Mouse (Mus musculus): ENCODE results near the gene Ankrd61. TPM values are rescaled to one million over a fixed set of nuclear protein-coding genes. Genes with fewer than 3 reads are reported as not detected.

The Ankrd61 gene
- total RNA-seq (2021), result not detected in 2 replicates
- long read RNA-seq, experiment 1, result 0 reads
- long read RNA-seq, experiment 2, partial matches to known transcripts, result 0 of 1 reads
- long read RNA-seq, experiment 2, other reads (novel, unspliced or antisense), result 1 of 1 reads

DNA sequence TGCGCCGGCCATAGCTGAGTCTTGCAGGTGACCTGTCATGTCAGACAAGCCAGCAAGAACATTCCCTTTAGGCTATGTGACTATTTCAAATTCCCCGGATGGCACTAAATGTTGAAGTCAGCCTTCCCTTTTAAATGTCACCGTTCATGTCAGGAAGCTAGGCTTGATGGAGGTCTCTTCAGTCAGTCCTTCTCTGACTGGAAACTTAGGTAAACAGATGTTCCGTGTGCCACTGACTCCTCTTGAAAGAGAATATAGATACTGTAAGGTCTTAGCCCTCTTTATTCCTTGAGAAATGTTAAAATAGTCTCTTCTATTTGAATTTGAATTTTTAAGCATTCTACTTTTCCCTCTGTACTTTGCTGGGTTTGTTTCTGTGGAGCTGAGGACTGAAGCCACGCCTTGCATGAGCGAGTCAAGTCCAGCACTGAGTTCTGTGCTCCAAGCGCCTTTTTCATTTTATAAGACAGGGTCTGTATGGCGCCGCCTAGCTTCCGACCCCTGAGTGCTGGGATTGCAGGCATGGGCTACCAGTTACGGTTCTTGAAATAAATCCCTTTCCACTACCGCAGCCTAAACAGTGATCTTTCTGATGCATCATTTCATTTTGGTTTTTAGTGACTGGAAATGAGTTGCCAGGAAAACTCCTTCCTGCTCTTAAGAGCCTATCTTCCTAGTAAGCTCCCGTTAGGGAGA, at the start of gene Ankrd61:
Gene Ankrd61 (minus strand): TSS at position 51 of the 696 bp plus-strand sequence.
- DNase-seq, result no peak

DNA sequence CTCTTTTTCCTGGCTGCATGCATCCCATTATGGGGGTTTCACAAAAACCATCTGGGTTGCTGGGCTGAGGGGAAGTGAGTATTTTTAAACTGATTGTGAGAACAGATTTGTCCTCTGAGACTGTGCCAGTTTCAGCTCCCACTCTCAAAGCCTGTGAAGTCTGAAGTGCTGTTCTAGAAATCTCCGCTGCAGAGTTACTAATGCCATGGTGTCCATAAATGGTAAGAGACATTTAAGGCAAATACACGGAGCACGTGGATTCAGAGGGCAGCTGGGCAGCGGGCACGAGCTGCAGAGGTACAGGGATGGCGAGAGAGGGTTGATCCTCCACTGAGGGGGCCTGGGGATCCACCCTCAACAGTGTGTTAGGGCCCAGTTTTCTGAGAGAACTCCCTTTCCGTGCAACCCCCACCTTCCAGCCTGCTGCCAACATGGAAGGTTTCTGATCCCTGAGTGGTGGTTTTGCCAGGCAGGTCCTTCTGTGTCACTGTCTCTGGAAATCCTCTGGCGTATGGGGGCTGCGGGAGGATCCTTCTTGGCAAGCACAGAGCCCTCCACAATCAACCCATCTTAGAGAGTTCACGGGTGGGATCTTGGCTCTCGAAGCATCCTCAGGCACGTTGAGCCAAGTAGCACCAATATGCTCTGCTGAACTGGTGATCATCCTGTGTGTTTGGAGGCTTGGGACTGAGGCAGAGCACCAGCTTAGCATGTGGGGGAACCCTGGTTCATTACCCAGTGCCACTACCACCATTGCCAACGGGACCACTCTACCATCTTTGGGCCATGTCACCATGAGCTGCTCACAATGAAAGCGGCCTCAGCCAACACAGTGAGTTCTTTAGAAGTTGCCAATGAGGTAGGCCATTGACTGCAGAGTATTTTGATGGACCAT, 46.0 kb upstream of the Ankrd61 start:
- DNase-seq, result no peak

DNA sequence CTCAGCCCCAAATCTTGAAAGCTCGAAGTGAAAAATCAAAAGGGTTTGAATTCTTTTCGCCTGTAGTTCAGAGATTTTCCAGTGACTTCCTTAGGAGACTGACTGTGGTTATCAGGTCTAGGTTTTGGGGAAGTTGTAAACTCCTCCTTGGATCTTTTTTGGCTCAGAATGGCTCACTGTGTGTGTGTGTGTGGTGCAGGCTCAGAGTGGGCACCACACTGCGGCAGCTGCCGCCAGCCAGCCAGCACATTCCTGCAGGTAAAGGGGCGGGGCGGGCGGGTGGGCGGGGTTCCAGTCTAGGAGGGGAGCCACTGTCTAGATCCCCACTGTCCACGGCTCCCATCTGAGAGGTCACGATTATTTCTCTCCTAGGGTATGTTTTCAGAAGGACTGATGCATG, 44.1 kb upstream of the Ankrd61 start:
- no peak for DNase-seq

DNA sequence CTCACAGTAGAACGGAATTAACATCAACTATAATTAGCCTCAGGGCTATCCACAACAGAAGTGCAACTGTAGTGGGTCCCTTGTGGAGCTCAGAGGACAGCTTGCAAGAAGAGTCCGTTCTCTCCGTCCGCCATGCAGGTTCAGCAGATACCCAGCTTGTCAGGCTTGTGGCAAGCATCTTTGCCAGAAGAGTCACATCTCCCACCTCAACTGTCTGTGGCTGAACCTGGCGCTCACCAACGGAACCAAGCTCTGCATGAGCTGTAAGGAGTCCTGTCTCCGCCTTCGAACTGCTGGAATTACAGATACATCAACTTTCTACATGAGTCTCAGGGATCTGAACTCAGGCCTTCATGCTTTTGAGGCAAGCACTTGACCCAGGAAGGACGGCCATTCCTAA, 38.7 kb upstream of the Ankrd61 start:
- DNase-seq, result no peak

DNA sequence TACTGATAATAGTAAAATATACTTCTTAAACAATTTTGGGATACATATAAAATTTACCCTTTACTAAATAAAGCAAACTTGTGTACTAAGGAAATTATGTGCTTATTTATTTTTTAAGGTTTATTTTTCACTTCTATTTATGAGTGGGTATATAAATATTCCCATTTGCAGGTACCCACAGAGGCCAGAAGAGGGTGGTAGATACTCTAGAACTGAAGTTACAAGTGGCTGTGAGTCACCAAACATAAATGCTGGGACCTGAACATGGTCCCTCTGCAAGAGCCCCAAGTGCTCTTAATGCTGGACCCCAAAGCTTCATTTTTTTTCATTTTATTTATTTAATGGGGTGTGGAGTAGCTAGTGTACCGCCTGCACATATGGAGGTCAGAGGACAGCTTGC, 36.4 kb upstream of the Ankrd61 start:
- no peak for DNase-seq

DNA sequence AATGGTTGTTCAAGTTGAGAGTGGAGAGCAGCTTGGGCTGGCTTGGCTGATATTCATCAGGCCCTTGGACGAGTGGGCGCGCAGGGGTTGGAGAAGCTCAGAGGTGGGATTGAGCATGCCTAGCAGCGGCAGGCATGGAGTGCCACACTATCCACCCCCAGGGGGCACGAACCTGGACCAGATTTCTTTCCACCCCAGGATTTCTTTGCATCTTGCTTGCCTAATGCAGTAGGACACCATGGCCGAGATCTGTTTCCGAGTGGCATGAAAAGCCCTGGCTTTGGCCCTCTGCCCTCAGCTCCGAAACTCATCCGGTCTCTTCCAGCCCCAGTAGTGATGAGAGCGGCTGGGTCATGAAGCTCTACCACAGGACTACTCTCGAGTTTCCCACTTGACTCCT, 35.9 kb upstream of the Ankrd61 start:
- DNase-seq, result no peak

DNA sequence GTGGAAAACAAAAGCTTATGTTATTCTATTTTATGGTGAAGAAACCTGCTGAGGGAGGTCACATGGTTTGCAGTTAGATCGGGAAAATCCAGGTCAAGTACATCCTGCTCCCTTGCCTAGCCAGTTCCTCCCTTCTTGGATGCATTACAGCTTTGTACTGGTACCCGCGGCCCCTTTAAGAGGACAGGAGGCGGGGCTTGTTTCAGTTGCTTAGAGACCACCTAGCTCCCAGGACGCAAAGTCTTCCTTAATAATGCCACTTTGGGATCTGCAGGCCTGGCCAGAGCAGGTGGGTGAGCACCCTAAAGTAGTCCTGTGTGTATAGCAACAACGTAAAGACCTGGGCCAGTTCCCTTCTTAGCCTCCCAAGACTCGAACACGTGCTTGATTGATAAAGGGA, 35.3 kb upstream of the Ankrd61 start, which contains the start of gene Rsph10b:
Gene Rsph10b (plus strand): TSS at position 205 of the 400 bp plus-strand sequence.
- DNase-seq, result peak; percentile 50

DNA sequence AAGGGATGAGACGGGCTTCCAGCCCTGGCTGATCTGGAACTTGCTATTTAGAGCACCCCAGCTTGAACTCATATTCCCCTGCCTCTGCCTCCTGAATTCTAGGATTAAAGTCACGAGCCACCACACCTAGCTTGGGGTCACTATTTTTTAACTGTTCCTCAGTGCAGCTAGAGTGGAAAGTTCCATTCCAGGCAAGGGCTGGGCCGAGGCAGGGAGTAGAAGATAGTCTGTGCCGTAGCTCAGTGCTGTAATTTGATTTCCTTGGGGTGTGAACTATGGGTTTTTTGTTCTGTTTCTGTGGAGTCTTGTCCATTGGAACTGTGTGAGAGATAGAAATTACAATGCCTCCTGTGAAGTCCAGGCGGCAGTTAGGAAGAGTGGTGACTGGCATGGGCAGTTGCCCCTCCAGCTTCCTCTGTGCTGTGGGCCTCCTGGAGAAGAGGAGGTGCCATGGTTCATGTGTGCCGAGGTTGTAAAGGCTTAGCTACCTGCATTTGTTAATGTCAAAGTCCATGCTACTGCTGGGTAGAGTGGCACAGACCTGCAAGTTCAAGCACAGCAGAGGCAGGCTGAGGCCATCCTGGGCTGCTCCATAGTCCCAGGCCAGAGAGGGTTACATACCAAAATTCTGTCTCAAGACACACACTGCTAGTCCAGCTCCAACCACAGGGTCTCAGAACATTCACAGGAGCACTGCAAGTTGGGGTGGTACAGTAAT, 34.5 kb upstream of the Ankrd61 start:
- no peak for DNase-seq

DNA sequence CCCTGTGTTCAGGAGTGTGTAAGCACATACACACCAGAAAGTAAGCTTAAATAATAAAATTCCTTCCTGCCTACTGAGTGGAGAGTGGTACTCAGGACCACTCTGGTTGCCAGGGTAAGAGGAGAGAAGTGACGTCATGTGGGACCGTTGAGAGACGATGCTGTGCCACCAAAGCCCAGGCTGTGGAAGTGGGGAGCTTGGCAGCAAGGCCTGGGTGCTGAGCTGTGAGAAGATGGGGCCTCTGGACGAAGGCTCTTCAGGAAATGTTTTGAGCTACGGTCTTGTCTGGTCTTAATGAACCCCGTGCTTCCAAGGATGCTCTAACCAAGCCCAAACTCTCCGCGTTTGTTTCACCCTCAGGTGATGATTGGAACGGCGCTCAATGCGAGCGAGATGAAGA, 33.2 kb upstream of the Ankrd61 start:
- DNase-seq, result no peak

DNA sequence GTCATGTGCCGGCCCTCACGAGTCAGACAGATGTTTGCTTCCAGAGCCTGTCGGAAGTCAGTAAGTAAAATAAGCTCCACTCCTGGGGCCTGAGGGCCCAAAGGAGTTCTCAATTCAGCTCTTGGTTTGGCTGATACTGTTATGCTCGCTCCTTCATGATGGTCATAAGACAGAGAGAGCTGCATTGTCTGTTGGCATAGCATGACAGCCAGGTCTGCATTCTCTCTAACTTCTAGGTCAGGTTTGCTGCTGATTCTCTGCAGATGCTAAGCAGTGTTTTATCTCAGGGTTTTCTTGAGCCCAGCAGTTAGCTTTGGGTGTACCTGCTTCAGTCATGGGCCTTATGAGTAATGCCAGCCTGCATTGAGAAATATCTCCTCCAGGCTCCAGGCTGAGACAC, 31.8 kb upstream of the Ankrd61 start:
- no peak for DNase-seq

DNA sequence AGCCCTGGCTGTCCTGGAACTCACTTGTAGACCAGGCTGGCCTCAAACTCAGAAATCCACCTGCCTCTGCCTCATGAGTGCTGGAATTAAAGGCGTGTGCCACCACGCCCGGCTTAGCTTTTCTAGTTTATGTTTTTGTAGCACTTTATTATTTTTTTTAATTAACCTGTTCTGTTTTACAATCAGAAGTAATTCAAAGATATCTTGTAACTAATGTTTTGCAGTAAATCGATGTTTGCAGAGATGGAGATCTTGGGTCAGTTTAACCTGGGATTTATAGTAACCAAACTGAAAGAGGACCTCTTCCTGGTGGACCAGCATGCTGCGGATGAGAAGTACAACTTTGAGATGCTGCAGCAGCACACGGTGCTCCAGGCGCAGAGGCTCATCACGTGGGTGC, 30.4 kb upstream of the Ankrd61 start, which contains the start of gene Gm42421:
Gene Gm42421 (plus strand): TSS at position 301 of the 400 bp plus-strand sequence.
- no peak for DNase-seq

DNA sequence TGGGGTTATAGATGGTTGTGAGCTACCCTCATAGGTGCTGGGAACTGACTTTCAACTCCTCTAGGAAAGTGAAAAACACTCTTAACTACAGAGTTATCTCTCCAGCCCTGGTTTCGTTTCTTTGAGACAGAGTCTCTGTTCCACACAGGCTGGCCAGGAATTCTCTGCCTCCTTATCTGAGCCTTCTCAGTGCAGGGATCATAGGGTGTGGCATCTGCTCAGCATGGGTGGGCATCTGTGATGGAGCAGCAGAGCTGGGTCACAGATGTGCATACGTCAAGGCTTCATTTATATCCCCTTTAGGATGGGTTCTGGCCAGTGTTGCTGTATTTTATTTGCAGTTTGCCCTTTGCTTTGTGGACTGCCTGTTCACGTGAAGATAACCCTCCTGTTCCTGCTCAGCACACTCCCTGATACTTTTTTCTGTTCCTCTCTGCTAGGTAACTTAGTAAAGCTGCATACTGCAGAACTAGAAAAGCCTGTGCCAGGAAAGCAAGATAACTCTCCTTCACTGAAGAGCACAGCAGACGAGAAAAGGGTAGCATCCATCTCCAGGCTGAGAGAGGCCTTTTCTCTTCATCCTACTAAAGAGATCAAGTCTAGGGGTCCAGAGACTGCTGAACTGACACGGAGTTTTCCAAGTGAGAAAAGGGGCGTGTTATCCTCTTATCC, 27.4 kb upstream of the Ankrd61 start:
- DNase-seq, result no peak

DNA sequence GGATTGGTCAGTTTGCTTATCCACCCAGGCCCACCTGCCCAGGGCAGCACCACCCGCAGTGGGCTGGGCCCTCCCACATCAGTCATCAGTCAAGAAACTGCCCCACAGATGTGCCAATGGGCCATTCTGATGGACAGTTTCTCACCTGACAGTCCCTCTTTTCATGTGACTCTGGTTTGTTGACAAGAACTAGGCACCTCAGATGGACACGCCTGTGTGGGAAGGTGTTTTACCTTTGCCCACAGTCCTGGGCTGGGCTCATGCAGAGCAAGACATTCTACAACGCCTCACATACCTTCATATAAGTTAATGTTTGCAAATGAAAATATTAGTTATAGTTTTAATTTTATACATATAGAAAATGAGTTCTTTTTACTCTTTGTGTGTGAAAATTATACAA, 20.6 kb upstream of the Ankrd61 start:
- DNase-seq, result no peak

DNA sequence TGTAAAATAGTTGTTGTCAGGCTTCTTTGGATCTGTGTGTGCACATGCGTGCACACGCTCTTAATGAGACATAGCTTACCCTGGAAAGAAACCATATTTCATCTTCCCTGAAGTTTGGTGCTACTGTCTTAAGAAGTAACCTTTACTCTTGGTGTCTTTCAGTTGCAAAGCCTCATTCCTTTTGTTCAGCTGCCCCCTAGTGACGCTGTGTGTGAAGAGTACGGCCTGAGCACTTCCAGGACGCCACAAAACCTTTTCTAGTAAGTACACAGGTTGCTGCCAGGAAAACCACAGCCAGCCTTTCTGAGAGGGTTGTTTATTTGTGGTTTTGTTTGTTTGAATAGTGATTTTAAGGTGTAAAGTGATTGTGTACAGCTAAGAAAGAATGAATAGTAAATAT, 19.9 kb upstream of the Ankrd61 start:
- peak; percentile 77 for DNase-seq

DNA sequence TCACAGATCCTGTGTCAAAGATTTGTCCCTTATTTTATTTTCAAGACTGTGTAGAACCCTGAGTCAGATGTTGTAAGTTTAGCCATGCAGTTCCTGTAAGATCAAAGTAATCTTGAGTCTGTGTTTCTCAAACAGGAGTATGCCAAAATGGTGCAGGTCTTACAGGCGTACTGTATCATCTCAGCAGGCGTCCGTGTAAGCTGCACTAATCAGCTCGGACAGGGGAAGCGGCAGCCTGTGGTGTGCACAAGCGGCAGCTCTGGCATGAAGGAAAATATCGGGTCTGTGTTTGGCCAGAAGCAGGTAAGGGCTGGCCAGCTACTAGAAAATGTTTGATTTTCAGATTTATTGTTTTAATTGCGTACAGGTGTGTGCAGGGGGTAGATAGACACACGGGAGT, 18.7 kb upstream of the Ankrd61 start:
- no peak for DNase-seq

DNA sequence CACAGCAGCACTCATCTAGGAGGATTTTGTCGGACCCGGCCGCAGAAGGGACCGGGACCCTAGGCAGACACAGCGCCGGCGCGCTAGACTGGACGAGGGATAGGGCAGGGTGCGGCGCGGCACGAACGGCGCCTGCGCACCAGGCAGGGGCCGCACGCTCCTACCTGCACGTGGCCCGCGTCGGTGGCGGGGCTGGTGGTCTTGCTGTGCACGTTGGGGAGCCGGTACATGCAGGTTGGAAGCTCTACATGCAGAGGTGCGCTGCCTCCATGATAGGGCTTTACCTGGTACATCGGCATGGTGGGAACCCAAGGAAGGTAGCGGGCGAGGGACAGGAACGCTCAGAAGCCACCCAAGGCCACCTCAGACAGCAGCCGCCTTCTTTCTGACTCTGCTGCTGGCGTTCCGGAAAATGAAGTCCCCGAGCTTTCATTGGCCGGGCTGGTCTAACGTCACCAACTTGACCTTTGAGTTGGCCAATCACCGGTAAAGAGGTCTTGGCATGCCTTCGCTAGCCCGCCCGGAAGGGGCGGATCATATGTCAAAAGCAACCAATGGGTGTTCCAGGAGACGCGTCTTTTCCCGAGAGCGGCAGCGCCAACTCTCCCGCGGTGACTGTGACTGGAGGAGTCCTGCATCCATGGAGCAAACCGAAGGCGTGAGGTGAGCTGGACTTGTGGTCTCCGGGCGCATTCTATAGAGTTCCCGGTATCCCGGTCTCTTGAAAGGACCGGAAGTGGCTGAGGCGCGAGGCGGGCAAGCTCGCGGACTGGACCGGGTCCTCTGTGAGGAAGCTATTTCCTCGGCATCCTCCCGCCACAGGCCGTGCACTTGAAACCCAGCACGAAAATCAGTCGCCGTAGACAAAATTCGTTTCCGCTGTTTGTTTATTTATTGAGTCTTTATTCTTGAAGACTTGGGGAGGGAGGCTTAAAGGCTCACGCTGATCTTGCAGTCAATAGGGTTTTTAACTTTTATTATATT, 12.2 kb upstream of the Ankrd61 start, which contains the start of the genes Aimp2 and Pms2:
Gene Aimp2 (minus strand): TSS at position 431 of the 984 bp plus-strand sequence.
Gene Pms2 (plus strand): TSS at position 548 of the 984 bp plus-strand sequence.
- peak; percentile 97 for DNase-seq

DNA sequence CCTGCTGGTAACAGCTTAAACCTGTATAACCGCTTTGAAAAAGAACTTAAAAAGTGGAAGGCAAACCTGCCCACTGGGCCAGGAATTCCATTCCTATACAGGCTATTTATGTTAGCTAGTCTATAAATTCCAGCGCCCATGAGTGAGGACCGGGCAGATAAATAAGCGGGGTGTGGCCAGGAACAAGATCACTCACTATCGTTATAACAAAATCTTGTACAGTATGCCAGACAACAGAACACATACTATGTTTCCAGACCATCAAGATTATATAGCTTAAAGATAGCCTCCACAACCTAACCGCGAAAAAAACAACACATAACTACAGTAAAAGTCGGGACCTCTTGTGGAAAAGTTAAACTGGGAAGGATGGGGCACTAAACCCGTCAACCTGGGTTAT, 11.4 kb upstream of the Ankrd61 start:
- DNase-seq, result no peak

DNA sequence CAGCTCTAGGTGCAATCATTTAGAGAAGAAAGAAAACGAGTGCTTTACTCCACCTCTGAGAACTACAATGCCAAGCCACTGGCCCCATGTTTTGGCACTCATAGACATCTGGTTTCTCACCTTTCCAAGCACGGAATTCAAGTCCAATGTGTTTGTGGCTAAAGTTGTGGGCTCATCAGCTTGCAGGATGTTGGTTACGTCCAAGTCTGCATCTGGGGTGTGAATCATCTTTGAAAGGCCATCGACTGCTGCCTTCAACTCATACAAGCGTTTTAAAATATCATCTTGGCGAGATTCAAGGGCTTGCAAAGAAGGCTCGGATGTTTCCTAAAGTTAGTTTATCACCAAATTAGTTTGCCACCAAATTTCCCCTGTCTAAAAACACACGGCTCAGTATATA, 8.9 kb upstream of the Ankrd61 start:
- no peak for DNase-seq

DNA sequence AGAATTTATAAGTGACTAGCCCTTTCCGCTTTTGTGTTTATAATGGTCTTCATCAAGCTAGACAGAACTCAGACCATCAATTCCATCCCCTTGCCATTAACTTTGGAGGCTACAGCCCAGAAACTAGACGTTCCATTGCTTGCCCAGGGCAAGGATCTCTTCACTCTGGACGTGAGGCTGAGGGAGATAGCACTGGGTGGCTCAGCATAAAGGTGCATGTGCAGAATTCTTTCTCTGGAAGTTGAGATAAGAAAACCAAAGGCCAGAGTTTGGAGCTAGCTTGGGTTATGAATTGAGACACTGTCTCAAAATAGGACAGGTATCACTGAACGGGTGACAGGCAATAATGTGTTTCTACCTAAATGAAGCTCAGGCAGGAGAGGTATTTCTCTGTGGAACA, 6.3 kb upstream of the Ankrd61 start:
- DNase-seq, result no peak

DNA sequence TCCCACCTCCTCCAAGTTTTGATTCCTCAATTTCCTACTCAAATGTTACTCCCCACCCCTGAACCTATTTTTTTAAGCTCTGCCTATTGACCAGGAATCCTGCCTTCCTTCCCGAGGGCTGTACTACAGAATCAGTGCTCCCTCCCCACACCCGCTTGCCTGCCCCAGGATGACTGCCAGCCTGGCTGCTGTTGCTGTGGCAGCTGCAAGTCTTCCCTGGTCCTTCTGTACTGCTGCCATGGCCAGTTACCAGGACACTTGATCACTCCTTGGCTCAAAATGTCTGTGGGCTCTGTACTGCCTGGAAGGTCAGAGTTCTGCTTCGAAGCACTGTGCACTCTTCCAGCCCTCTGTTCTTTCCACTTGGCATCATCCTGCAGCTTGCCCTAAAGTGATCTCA, 4.6 kb upstream of the Ankrd61 start:
- DNase-seq, result peak; percentile 16

DNA sequence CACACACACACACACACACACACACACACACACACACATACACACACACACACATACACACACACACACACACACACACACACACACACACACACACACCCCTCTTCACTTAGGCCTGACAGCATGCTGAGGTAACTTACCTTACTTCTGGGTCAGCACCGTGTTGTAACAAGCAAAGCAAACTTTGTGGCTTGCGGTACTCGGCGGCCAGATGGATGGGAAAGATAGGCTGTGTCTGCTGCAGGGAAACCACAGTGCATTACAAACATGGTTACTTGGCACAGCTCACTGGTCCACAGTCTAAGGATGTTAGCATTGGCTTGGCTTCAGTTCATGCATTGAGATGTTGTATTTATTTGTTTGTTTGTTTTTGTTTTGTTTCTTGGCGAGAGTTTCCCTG, 4.1 kb downstream of the Ankrd61 start:
- DNase-seq, result no peak

All from adrenal gland, postnatal 14 days (tissue).